Mouse (Mus musculus) hindbrain, embryonic 16.5 days (tissue): ENCODE measurements at regions not wholly inside any gene's neighbourhood (a gene's known extent, or its start where the extent isn't known, plus 50 kb on each side); places are given as distances from the start of the nearest gene placed in this dataset.

Experiments
- ATAC-seq: fragments of 200-750 bp; cut with Nextera tagmentation; 2 replicates; pipeline ENCODE4 v1.8.0; 2017; ENCODE audit warnings: moderate TSS enrichment, moderate library complexity
- H3K27ac ChIP-seq: fragments of 300-500 bp; sonication (generic); 2 replicates; pipeline ENCODE4 v1.5.1; 2014; ENCODE audit warnings: low read depth, mild to moderate bottlenecking, control low read depth, low read length, moderate library complexity
- H3K27me3 ChIP-seq: fragments of 300-500 bp; sonication (generic); replicated peaks from 2 replicates; pipeline ENCODE4 v1.6.1; 2014; ENCODE audit warnings: low read length; ENCODE audit not compliant: control insufficient read depth, insufficient read depth
- H3K36me3 ChIP-seq: fragments of 300-500 bp; sonication (generic); 2 replicates; pipeline ENCODE4 v1.6.1; 2014; ENCODE audit warnings: mild to moderate bottlenecking, low read length, moderate library complexity, mixed read lengths; ENCODE audit not compliant: control insufficient read depth, insufficient read depth
- H3K4me1 ChIP-seq: fragments of 300-500 bp; sonication (generic); 2 replicates; pipeline ENCODE4 v1.6.1; 2014; ENCODE audit warnings: low read depth, low read length; ENCODE audit not compliant: control insufficient read depth, insufficient read depth
- H3K4me2 ChIP-seq: fragments of 300-500 bp; sonication (generic); 2 replicates; pipeline ENCODE4 v1.6.1; 2014; ENCODE audit warnings: mild to moderate bottlenecking, low read length, control low read depth, moderate library complexity
- H3K4me3 ChIP-seq: fragments of 300-500 bp; sonication (generic); 2 replicates; pipeline ENCODE4 v1.5.1; 2014; ENCODE audit warnings: mild to moderate bottlenecking, low read length, control low read depth, moderate library complexity
- H3K9ac ChIP-seq: fragments of 300-500 bp; sonication (generic); 2 replicates; pipeline ENCODE4 v1.6.1; 2014; ENCODE audit warnings: low read depth, mild to moderate bottlenecking, control low read depth, low read length, moderate library complexity
- H3K9me3 ChIP-seq: fragments of 300-500 bp; sonication (generic); 2 replicates; pipeline ENCODE4 v1.6.1; 2014; ENCODE audit warnings: mild to moderate bottlenecking, low read length, moderate library complexity; ENCODE audit not compliant: control insufficient read depth
- WGBS: fragments of 180-500 bp; shearing (Covaris S2); extraction: QIAGEN DNeasy Blood & Tissue Kit; methylation state at CpG from one replicate; pipeline ENCODE4 v1.1.7; 2014; 5-methylcytosine and 5-hydroxymethylcytosine counted together

DNA sequence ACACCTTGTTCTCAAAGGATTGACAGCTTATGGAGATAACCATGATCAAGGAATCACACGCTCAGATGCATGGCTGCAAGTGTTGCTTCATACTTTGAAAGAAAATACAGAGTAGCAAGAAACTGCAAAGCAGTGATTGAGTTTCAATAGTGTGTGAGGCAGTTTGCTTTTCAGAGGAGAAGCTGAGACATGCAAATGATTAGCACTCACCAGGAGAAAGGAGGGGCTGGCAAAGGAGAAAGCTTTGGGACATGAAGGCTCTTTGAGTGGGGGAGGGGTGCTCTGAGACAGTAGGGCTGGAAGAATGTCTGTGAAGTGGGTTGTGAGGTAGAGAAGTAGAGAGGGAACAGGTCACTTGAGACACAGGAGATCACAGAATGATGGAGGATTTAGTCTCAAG, 238.7 kb upstream of the Fggy start:
- WGBS, result 59% methylated on average over 1 of the region's 1 CpGs
- Histone ChIP-seq H3K4me3 (no peak overlapping the region), H3K9me3 (no peaks in the 10 kb centered on the region), H3K9ac (no peak overlapping the region), H3K36me3 (no peaks in the 10 kb centered on the region), H3K27me3 (no peaks in the 10 kb centered on the region), H3K4me1 (peaks cover 3% of the 10 kb centered on the region), H3K27ac (no peak overlapping the region), H3K4me2 (no peak overlapping the region)
- ATAC-seq, result no peak

- Histone ChIP-seq H3K27ac (no peak overlapping the region), H3K4me3 (no peak overlapping the region), H3K4me2 (no peak overlapping the region), H3K4me1 (peaks cover 3% of the 10 kb centered on the region), H3K9me3 (no peaks in the 10 kb centered on the region), H3K27me3 (no peaks in the 10 kb centered on the region), H3K9ac (no peak overlapping the region), H3K36me3 (no peaks in the 10 kb centered on the region)
- ATAC-seq, result no peak
- WGBS, result 63% methylated on average over 6 of the region's 6 CpGs
These were observed 238.3 kb upstream of the Fggy start for GRCm38 (mm10) chr4:95319036-95319435.

DNA sequence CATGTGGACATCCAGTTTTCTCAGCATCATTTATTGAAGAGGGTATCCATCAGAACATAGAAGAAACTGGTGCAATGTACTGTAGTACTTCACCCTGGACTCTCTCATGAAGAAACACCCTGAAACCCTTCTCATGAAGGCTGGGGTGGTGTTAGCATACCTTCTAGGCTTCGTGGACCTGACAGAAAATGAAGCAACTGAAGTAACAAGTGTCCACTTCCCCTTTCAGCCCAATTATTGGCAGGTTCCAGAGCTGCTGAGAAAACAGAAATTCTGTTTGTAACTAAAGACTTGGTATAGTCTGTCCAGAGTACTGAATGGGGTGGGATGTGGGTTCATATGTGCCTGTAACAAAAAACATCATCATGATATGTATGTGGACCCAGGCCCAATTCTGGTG, 231.4 kb upstream of the Fggy start:
- Histone ChIP-seq H3K4me1 (no peaks in the 10 kb centered on the region), H3K36me3 (no peaks in the 10 kb centered on the region), H3K4me3 (no peak overlapping the region), H3K4me2 (no peak overlapping the region), H3K27me3 (no peaks in the 10 kb centered on the region), H3K9ac (no peak overlapping the region), H3K27ac (no peak overlapping the region), H3K9me3 (no peaks in the 10 kb centered on the region)
- 56% methylated on average over 1 of the region's 1 CpGs for WGBS
- no peak for ATAC-seq

DNA sequence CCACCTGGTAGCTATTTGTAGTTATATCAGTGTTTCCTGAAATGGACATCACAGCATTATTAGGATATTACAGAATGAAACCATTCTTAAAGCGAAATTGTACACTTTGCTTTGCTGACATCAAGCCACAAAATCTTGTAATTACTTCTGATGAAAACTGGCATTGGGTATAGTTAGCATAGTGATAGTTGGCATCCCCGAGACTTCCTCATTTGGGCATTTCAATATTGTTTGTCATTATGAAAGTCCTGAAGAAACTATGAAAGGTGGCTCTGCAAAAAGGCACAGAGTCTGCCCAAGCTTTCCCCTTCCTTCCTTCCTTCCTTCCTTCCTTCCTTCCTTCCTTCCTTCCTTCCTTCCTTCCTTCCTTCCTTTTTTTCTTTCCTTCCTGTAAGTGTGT, 217.5 kb upstream of the Fggy start:
- no peak overlapping the region for H3K4me2 ChIP-seq
- no peaks in the 10 kb centered on the region for H3K27me3 ChIP-seq
- H3K4me1 ChIP-seq, result no peaks in the 10 kb centered on the region
- ATAC-seq, result no peak
- no peaks in the 10 kb centered on the region for H3K9me3 ChIP-seq
- H3K4me3 ChIP-seq, result no peak overlapping the region
- H3K9ac ChIP-seq, result no peak overlapping the region
- 84% methylated on average over 2 of the region's 2 CpGs for WGBS
- H3K27ac ChIP-seq, result no peak overlapping the region
- no peaks in the 10 kb centered on the region for H3K36me3 ChIP-seq

DNA sequence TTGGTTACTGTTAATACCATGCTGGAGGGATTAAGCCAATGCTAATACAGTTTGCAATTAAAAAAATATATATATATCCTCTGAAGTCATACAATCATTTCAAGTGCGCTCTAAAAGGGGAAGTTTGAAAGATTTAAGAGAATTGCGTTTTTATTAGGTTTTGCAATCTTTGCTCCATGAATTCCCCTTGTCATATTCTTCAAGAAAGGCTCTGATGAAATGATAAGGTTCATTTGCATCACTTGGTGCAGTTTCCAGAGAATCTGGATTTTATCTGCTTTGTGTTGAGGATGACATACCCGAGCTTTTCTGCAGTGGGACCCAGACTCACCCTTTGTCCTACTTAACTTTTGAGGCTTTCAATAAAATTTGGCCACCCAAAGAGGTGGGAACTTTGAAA, 216.4 kb upstream of the Fggy start:
- ATAC-seq, result no peak
- WGBS, result 75% methylated on average over 3 of the region's 3 CpGs

DNA sequence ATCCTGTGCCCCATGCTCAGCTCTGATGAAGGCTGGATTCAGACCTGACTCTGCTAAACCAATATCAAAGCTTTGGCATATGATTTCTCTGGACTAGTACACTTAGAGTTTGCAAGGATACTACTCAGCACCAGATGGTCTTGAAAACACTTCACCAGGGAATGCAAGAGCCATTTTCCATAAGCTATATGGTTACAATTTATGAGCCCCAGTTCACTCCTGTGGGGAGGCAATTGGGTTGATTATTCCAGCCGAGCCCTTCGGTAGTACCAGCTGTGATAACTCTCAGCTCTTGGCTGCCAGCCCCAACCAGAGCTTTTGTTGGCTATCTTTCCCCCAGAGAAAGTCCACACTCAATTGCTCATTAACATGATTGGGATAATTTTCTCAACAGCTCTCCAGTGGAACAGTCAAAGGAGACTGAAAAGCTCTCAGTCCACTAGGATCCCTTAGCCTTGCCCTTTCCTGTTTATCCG, 210.5 kb upstream of the Fggy start:
- no peak overlapping the region for H3K27ac ChIP-seq
- WGBS, result 41% methylated on average over 3 of the region's 3 CpGs
- H3K4me3 ChIP-seq, result no peak overlapping the region

More for the DNA sequence above, 216.4 kb upstream of the Fggy start:
- no peaks in the 10 kb centered on the region for H3K9me3 ChIP-seq
- H3K4me1 ChIP-seq, result no peaks in the 10 kb centered on the region
- no peaks in the 10 kb centered on the region for H3K36me3 ChIP-seq
- H3K4me3 ChIP-seq, result no peak overlapping the region
- no peak overlapping the region for H3K4me2 ChIP-seq
- H3K27me3 ChIP-seq, result no peaks in the 10 kb centered on the region
- H3K9ac ChIP-seq, result no peak overlapping the region
- H3K27ac ChIP-seq, result no peak overlapping the region

DNA sequence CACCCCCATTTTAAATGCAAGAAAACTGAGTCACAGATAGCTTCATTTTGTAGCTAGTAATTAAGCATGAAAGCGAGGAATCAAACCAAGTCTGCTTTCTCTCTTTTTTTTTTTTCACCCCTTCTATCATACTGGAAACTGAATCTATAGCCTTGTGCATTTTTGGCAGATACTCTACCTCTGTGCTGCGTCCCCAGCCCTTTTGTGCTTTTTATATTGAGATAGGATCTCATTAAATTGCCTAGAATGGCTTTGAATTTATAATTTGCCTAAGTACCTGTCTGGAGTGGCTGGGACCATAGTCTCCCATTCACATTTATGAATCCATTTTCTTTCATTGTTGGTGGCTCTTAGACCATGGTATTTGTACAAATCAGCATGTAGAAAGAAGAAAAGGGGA, 209.9 kb upstream of the Fggy start:
- Histone ChIP-seq H3K36me3 (no peaks in the 10 kb centered on the region), H3K9ac (no peak overlapping the region), H3K4me3 (no peak overlapping the region), H3K9me3 (no peaks in the 10 kb centered on the region), H3K27ac (no peak overlapping the region), H3K4me2 (no peak overlapping the region), H3K27me3 (no peaks in the 10 kb centered on the region), H3K4me1 (no peaks in the 10 kb centered on the region; the same call in 1 of the 2 replicates)
- WGBS, result 62% methylated on average over 2 of the region's 2 CpGs
- ATAC-seq, result no peak

More for the DNA sequence above, 210.5 kb upstream of the Fggy start:
- Histone ChIP-seq H3K4me2 (no peak overlapping the region), H3K9me3 (no peaks in the 10 kb centered on the region), H3K27me3 (no peaks in the 10 kb centered on the region), H3K36me3 (no peaks in the 10 kb centered on the region), H3K4me1 (no peaks in the 10 kb centered on the region; the same call in 1 of the 2 replicates), H3K9ac (no peak overlapping the region)
- peak; percentile 91 for ATAC-seq

DNA sequence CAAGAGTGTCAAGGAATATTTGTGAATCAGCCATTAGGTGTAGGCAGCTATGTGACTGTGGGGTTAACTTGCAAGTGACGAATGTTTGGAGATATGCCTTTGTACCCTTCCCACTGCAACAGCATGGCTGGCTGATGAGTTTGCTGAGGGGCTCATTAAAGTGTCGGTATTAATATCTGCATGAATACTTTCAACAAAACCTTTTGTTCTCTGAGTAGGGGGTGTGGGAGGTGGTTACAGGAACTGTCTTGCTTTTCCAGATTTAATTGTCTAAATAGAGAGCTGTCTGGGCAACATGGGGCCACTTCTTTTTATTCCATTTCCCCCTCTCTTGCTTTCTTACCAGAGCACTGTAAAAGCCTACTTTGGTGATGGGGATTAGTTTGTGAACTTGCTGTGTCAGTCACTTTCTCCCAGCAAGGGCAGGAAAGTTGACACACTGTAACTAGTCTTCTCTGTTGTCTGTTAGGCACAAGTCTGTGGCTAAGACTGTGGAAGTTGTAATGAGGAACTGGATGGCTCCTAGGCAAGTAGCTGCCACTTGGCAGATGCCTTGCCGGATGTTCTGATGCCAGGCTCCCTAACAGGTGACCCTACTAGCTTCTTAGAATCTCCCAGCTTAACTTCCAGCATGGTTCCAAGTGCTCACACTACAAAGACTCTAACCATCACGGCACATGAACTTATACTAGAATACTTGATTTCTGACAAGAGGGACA, 208.7 kb upstream of the Fggy start:
- H3K4me1 ChIP-seq, result no peaks in the 10 kb centered on the region; the same call in 1 of the 2 replicates
- no peaks in the 10 kb centered on the region for H3K27me3 ChIP-seq
- no peak overlapping the region for H3K9ac ChIP-seq
- no peaks in the 10 kb centered on the region for H3K9me3 ChIP-seq
- no peaks in the 10 kb centered on the region for H3K36me3 ChIP-seq
- H3K4me3 ChIP-seq, result no peak overlapping the region
- no peak for ATAC-seq
- WGBS, result 76% methylated on average over 4 of the region's 4 CpGs
- H3K4me2 ChIP-seq, result no peak overlapping the region
- no peak overlapping the region for H3K27ac ChIP-seq

DNA sequence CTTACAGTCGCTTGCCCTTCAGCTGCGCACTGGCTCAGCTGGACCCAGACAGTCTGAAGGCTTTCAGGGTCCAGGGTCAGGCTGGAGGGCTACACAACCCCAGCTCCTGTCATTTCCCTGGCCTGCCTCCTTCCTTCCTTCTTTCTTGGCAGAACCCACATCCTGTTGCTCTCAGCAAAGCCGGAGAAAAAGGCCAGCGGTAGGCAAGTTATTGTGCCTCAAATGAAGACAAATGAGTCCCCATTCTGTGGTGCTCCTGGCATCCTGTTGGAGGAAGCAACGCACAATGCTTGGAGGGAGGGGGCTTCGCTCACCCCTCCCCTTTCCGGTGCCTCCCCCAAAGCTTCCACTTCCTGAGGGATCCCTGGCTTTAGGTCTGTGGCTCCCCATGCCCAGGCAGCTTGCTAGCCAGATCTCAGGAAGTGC, 203.4 kb upstream of the Fggy start:
- 25% methylated on average over 7 of the region's 7 CpGs for WGBS
- Histone ChIP-seq H3K9ac (no peak overlapping the region), H3K4me1 (no peaks in the 10 kb centered on the region; the same call in 1 of the 2 replicates), H3K4me2 (no peak overlapping the region), H3K27ac (no peak overlapping the region), H3K27me3 (no peaks in the 10 kb centered on the region), H3K36me3 (no peaks in the 10 kb centered on the region), H3K4me3 (no peak overlapping the region), H3K9me3 (no peaks in the 10 kb centered on the region)
- peak; percentile 90 for ATAC-seq
